Mouse (Mus musculus) intestine, embryonic 14.5 days (tissue): ENCODE data around the gene Dtl. TPM values are rescaled to one million over a fixed set of nuclear protein-coding genes. Genes with fewer than 3 reads are reported as not detected.

Experiments
- ATAC-seq: fragments of 200-750 bp; cut with Nextera tagmentation; replicated peaks from 2 replicates; pipeline ENCODE4 v1.8.0; 2017; ENCODE audit warnings: low read depth, moderate number of reproducible peaks, moderate TSS enrichment, moderate library complexity; ENCODE audit not compliant: low FRiP score, low TSS enrichment
- DNase-seq: peaks from one replicate; pipeline ENCODE4 v3.0.0-alpha.2; 2018; ENCODE audit warnings: low spot score
- H3K27ac ChIP-seq: fragments of 300-500 bp; sonication (generic); 2 replicates; pipeline ENCODE4 v1.5.1; 2014; ENCODE audit warnings: low read depth, mild to moderate bottlenecking, control low read depth
- H3K27me3 ChIP-seq: fragments of 300-500 bp; sonication (generic); replicated peaks from 2 replicates; pipeline ENCODE4 v1.6.1; 2014; ENCODE audit warnings: low read length, control low read depth; ENCODE audit not compliant: control insufficient read depth, insufficient read depth
- H3K36me3 ChIP-seq: fragments of 300-500 bp; sonication (generic); 2 replicates; pipeline ENCODE4 v1.6.1; 2014; ENCODE audit warnings: low read length, control low read depth; ENCODE audit not compliant: control insufficient read depth, insufficient read depth
- H3K4me1 ChIP-seq: fragments of 300-500 bp; sonication (generic); replicated peaks from 2 replicates; pipeline ENCODE4 v1.6.1; 2014; ENCODE audit warnings: low read length, control low read depth, mixed read lengths; ENCODE audit not compliant: control insufficient read depth, insufficient read depth
- H3K4me2 ChIP-seq: fragments of 300-500 bp; sonication (generic); 2 replicates; pipeline ENCODE4 v1.6.1; 2014; ENCODE audit warnings: low read length
- H3K4me3 ChIP-seq: fragments of 300-500 bp; sonication (generic); 2 replicates; pipeline ENCODE4 v1.5.1; 2014; ENCODE audit warnings: low read depth, low read length, control low read depth, mixed read lengths
- H3K9ac ChIP-seq: fragments of 300-500 bp; sonication (generic); 2 replicates; pipeline ENCODE4 v1.6.1; 2014; ENCODE audit warnings: mild to moderate bottlenecking, low read length
- H3K9me3 ChIP-seq: fragments of 300-500 bp; sonication (generic); 2 replicates; pipeline ENCODE4 v1.6.1; 2016; ENCODE audit warnings: low read length, control low read depth; ENCODE audit not compliant: control insufficient read depth
- WGBS: fragments of 180-500 bp; shearing (Covaris S2); extraction: QIAGEN DNeasy Blood & Tissue Kit; methylation state at CpG from one replicate; pipeline ENCODE4 v1.1.7; 2014; 5-methylcytosine and 5-hydroxymethylcytosine counted together
- polyA plus RNA-seq: library from polyadenylated mRNA; unstranded; fragments of >200 nt; fragmentation: Nextera tagmentation; extraction: Ambion mirVana; gene quantifications from 2 replicates; pipeline ENCODE4 v1.2.1, GENCODE M21; 2014

Gene Dtl
- polyA plus RNA-seq, 1 experiment from 2014 or later: 53.0 TPM

DNA sequence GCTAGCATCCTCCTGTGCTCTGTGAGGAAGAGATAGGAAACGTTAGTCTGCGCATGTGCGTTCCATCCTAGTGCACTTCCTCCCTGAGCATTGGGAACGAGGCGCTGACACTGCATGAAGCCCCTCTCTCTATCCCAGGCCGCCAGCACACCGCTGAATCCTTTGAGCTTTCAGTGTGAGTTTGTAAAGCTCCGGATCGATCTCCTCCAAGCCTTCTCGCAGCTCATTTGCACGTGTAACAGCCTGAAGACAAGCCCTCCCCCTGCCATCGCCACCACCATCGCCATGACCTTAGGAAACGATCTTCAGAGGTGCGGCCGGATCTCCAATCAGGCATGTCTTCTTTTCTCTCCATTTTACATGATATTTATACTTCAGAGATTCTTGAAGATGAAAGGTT lies 37.5 kb upstream of the Dtl start:
- Histone ChIP-seq H3K9me3 (no peaks in the 10 kb centered on the region), H3K4me1 (no peaks in the 10 kb centered on the region), H3K36me3 (peaks cover 97% of the 10 kb centered on the region), H3K27ac (no peak overlapping the region), H3K27me3 (no peaks in the 10 kb centered on the region), H3K4me3 (no peak overlapping the region), H3K9ac (no peak overlapping the region), H3K4me2 (no peak overlapping the region)
- WGBS: 85% methylated on average over 16 of the region's 16 CpGs
- ATAC-seq (no peak), DNase-seq (no peak)

DNA sequence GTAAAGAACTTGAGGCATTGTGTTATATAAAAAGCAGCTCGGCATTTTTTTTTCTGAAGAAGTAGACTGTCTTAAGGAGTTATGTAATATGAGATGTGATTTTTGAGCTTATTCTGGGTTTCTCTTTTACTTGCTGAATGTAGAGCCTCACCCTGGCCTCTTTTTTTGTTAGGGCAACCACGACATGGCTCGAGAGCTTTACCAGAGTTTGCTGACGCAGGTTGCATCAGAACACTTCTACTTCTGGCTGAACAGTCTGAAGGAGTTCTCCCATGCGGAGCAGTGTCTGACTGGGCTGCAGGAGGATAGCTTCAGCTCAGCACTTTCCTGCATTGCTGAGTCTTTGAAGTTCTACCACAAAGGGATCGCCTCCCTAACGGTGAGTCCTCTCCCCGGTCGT lies 36.3 kb upstream of the Dtl start:
- no peaks in the 10 kb centered on the region for H3K27me3 ChIP-seq
- no peak for ATAC-seq
- 92% methylated on average over 9 of the region's 9 CpGs for WGBS
- H3K4me1 ChIP-seq: no peaks in the 10 kb centered on the region
- H3K9ac ChIP-seq: no peak overlapping the region
- DNase-seq: no peak
- H3K4me3 ChIP-seq: no peak overlapping the region
- peaks cover 97% of the 10 kb centered on the region for H3K36me3 ChIP-seq
- no peak overlapping the region for H3K27ac ChIP-seq
- H3K9me3 ChIP-seq: no peaks in the 10 kb centered on the region
- no peak overlapping the region for H3K4me2 ChIP-seq

DNA sequence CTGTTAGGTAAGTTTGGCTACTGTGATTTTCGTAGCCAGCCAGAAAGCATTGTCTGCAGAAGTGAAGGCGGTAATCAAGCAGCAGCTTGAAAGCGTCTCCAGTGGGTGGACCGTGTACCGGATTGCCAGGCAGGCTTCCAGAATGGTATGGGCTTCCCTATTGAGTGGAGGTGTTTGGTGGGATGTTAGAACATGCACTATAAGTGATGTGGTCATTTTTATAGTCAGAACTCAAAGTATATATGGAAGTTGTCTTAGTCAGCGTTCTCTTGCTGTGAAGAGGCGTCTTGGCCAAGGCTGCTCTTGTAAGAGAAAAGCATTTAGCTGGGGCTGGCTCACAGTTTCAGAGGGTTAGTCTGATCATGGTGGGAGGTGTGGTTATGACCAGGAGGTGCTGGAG lies 35.0 kb upstream of the Dtl start:
- Histone ChIP-seq H3K27me3 (no peaks in the 10 kb centered on the region), H3K9me3 (no peaks in the 10 kb centered on the region), H3K9ac (no peak overlapping the region), H3K36me3 (peaks cover 97% of the 10 kb centered on the region), H3K4me2 (no peak overlapping the region), H3K27ac (no peak overlapping the region), H3K4me1 (no peaks in the 10 kb centered on the region), H3K4me3 (no peak overlapping the region)
- ATAC-seq: no peak
- DNase-seq: no peak
- WGBS: 94% methylated on average over 7 of the region's 7 CpGs

DNA sequence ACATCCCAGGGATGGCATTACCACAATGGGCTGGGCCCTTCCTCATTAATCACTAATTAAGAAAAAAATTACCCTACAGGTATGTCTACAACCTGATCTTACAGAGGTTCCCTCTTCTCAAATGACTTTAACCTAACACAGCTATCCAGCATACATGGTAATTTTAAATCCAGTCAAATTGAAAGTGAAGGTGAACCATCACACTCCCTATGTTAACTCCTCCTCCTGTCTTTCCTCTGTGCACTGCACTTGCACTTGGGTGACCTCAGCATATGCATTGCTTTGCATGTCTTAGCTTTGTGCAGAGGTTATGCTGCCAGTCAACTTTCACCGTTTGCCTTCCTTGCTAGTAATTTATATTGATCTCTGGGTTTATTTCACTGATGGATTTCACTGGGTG lies 34.2 kb upstream of the Dtl start:
- Histone ChIP-seq H3K4me3 (no peak overlapping the region), H3K27ac (no peak overlapping the region), H3K9ac (no peak overlapping the region), H3K27me3 (no peaks in the 10 kb centered on the region), H3K4me1 (no peaks in the 10 kb centered on the region), H3K4me2 (no peak overlapping the region), H3K9me3 (no peaks in the 10 kb centered on the region), H3K36me3 (peaks cover 97% of the 10 kb centered on the region)
- ATAC-seq: no peak
- 73% methylated on average over 1 of the region's 1 CpGs for WGBS
- DNase-seq: no peak

DNA sequence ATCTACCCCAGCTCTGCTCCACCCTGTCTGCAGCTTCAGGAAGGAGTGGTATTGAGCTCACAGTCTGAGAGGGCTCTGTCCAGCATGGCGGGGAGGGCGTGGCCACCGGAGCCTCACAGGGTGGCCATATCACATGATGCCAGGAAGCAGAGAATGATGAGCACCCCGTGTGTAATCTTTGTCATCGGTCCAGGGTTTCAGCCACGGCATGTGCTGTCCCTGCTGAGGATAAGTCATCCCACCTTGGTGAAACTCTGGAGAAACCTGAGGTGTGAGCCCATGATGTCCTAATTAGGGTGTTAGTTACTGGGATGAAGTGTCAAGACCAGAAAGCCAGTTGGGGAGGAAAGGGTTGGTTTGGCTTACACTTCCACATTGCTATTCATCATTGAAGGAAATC lies 33.7 kb upstream of the Dtl start:
- DNase-seq: no peak
- 98% methylated on average over 6 of the region's 6 CpGs for WGBS
- peaks cover 97% of the 10 kb centered on the region for H3K36me3 ChIP-seq

DNA sequence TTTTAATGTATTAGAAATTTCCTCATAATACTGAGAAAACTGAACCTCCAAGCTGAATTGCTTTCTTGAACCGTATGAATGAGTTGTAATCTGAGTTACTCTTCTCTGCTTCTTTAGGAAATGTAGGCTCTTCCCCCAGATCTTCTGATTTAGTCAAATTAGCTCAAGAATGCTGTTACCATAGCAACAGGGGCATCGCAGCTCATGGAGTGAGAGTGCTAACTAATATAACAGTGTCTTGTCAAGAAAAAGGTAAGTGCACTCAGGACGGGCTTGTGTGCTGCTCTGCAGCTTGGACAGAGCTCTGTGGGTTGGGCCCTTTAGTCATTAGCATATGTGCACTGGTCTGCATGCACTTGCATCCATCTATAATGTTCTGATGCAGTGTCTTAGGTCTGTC lies 29.3 kb upstream of the Dtl start:
- Histone ChIP-seq H3K36me3 (peaks cover 82% of the 10 kb centered on the region), H3K4me2 (no peak overlapping the region), H3K9ac (no peak overlapping the region), H3K27me3 (no peaks in the 10 kb centered on the region), H3K4me3 (no peak overlapping the region), H3K4me1 (no peaks in the 10 kb centered on the region), H3K9me3 (no peaks in the 10 kb centered on the region), H3K27ac (no peak overlapping the region)
- WGBS: 73% methylated on average over 3 of the region's 3 CpGs
- DNase-seq (no peak), ATAC-seq (no peak)

More for the DNA sequence above, 33.7 kb upstream of the Dtl start:
- Histone ChIP-seq H3K9ac (no peak overlapping the region), H3K9me3 (no peaks in the 10 kb centered on the region), H3K27me3 (no peaks in the 10 kb centered on the region), H3K4me3 (no peak overlapping the region), H3K4me2 (no peak overlapping the region), H3K27ac (no peak overlapping the region), H3K4me1 (no peaks in the 10 kb centered on the region)
- ATAC-seq: no peak

DNA sequence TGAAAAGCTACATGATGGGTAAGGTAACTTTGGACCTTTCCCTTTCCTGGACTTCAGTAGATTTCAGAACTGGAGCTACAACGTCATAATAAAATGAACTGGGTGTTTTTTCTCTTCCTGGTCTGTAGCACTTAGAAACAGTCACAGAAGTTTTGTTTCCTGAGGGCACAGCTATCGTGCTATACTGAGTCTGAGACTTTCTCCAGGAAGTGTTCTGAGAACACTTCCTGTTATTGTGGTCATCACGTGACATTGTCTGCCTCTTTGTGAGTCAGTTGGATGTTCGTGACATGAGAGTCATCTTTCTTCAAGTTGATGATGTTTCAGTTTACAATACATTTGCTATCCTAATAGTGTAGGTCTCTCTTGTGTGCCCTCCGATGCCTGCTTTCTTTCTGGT lies 23.9 kb upstream of the Dtl start:
- no peaks in the 10 kb centered on the region for H3K4me1 ChIP-seq
- no peak overlapping the region for H3K27ac ChIP-seq
- H3K9me3 ChIP-seq: no peaks in the 10 kb centered on the region
- H3K9ac ChIP-seq: no peak overlapping the region
- no peak for ATAC-seq
- no peak overlapping the region for H3K4me3 ChIP-seq
- DNase-seq: no peak
- WGBS: 75% methylated on average over 5 of the region's 5 CpGs
- peaks cover 74% of the 10 kb centered on the region for H3K36me3 ChIP-seq
- no peaks in the 10 kb centered on the region for H3K27me3 ChIP-seq
- H3K4me2 ChIP-seq: no peak overlapping the region

DNA sequence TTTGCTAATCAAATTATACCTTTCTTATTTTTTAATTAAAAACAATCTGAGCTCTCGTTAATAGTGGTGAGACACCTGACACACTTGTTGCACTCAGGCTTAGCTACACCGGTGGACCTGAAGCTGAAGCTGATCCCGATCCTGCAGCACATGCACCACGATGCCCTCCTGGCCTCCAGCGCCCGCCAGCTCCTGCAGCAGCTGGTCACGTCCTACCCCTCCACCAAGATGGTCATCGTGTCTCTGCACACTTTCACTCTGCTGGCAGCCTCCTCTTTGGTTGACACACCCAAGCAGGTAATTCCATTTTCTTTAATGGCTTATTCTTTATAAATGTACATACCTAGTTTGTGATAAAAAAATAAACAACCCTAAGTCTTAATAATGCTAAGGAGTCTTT lies 20.7 kb upstream of the Dtl start:
- ATAC-seq: no peak
- H3K4me3 ChIP-seq: no peak overlapping the region
- WGBS: 93% methylated on average over 8 of the region's 8 CpGs
- H3K27me3 ChIP-seq: no peaks in the 10 kb centered on the region
- no peaks in the 10 kb centered on the region for H3K9me3 ChIP-seq
- H3K4me2 ChIP-seq: no peak overlapping the region
- H3K4me1 ChIP-seq: no peaks in the 10 kb centered on the region
- H3K27ac ChIP-seq: no peak overlapping the region
- H3K9ac ChIP-seq: no peak overlapping the region
- DNase-seq: no peak
- peaks cover 74% of the 10 kb centered on the region for H3K36me3 ChIP-seq

DNA sequence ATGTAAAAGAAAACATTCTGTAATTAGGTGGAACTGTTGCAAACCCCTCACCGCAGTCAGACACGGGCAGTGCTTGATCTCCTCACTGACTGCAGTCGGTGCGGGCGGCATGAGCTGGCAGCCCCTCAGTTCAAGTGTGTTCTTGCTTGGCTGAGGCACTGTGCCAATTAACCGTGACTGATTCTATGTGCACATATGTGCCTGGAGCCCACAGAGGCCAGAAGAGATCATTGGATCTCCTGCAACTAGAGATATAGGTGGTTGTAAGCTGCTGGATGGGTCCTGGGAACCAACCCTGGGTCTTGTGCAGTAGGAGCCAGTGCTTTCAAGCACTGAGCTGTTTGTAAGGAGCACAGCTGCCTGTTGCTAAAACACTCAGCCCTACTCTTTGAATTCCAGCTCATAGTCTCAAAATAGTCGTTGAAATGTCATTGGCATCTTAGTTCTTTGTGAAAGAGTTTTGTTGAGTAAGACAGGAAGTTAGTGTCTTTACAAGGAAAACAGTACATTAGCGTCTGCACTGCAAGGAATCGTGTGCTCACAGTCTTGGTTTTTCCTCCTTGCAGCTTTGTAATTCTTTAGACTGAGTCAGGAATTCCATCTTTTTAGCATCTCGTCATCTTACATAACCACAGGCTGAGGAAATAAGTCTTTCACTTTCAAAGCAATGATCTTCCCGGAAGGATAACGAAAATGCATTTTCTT lies 16.8 kb upstream of the Dtl start:
- ATAC-seq (no peak), DNase-seq (no peak)
- no peak overlapping the region for H3K9ac ChIP-seq
- 89% methylated on average over 12 of the region's 12 CpGs for WGBS
- H3K4me1 ChIP-seq: no peaks in the 10 kb centered on the region
- peaks cover 87% of the 10 kb centered on the region for H3K36me3 ChIP-seq
- H3K4me2 ChIP-seq: no peak overlapping the region
- H3K4me3 ChIP-seq: no peak overlapping the region
- no peak overlapping the region for H3K27ac ChIP-seq
- no peaks in the 10 kb centered on the region for H3K9me3 ChIP-seq
- no peaks in the 10 kb centered on the region for H3K27me3 ChIP-seq
